ENCODE assay signal across 12 mouse cellular contexts in the genomic region with DNA sequence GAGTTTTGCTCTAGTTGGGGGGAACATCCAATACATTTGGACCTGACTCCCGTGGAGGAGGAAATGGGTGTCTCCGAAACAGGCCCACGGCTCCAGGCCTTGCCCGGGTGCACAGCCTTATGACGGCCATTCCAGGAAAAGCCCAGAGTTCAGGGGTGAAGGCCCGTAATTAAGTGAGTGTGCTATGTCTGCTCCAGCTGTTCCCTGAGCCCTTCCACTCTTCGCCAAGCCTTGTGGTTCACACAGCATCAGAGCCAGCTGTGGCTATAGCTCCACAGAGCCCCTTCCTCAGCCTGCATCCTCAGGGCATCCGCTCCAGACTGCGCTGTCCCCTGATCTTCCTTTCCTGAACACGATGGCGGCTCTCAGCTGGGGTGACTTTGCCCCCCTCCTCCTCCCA.
DNase-seq lines count a peak whose midpoint lies in the region; ATAC-seq and TF ChIP-seq lines count a peak whose summit lies in the region.
"Had no signal": no experiment of that assay in that cellular context is flagged by ENCODE, and none has a peak within 500 bp of the region (broad histone marks: within the 10 kb centered on the region; RNA-seq: fewer than 3 reads in every experiment).

No protein-coding gene starts in this region.

- no peak for TF ChIP-seq CTCF in kidney, adult 2 months (conservative IDR thresholded peaks at IDR 0.05; ENCODE audit: insufficient read depth, insufficient read length, low read depth, low read length)

- no peaks in the 10 kb centered on the region for H3K27me3 ChIP-seq in kidney, adult 2 months (replicated peaks; ENCODE audit: control insufficient read depth, insufficient read depth, low read length)
- H3K27me3 ChIP-seq in neural tube, embryonic 15.5 days (replicated peaks) = no peaks in the 10 kb centered on the region
- H3K27me3 ChIP-seq in embryonic facial prominence, embryonic 12.5 days = no peaks in the 10 kb centered on the region
- H3K27me3 ChIP-seq: heart, embryonic 15.5 days; midbrain, embryonic 13.5 days had no signal

- no peaks in the 10 kb centered on the region for H3K36me3 ChIP-seq in kidney, adult 2 months (ENCODE audit: control insufficient read depth, insufficient read depth, low read length)
- no peaks in the 10 kb centered on the region for H3K36me3 ChIP-seq in neural tube, embryonic 15.5 days
- H3K36me3 ChIP-seq in embryonic facial prominence, embryonic 12.5 days = no peaks in the 10 kb centered on the region
- H3K36me3 ChIP-seq: heart, embryonic 15.5 days; midbrain, embryonic 13.5 days had no signal

- H3K27ac ChIP-seq in kidney, adult 2 months (ENCODE audit: insufficient read depth, low read depth, low read length) = no peak overlapping the region
- no peak overlapping the region for H3K27ac ChIP-seq in neural tube, embryonic 15.5 days (replicated peaks)
- 0 out of 2 replicates have a peak overlapping the region, but pooled peaks have one; percentile 17 for H3K27ac ChIP-seq in embryonic facial prominence, embryonic 12.5 days
- H3K27ac ChIP-seq: heart, embryonic 15.5 days; macrophage; midbrain, embryonic 13.5 days had no signal

- H3K9me3 ChIP-seq in neural tube, embryonic 15.5 days (replicated peaks) = no peaks in the 10 kb centered on the region
- H3K9me3 ChIP-seq in embryonic facial prominence, embryonic 12.5 days = no peaks in the 10 kb centered on the region
- H3K9me3 ChIP-seq: heart, embryonic 15.5 days; midbrain, embryonic 13.5 days had no signal

- TF ChIP-seq POLR2A in kidney, adult 2 months (IDR thresholded peaks at IDR 0.05; ENCODE audit: low read depth, low read length) = no peak

- no peak overlapping the region for H3K4me2 ChIP-seq in neural tube, embryonic 15.5 days
- H3K4me2 ChIP-seq in embryonic facial prominence, embryonic 12.5 days (replicated peaks) = no peak overlapping the region
- H3K4me2 ChIP-seq: heart, embryonic 15.5 days; midbrain, embryonic 13.5 days had no signal

- 60% methylated on average over 11 of the region's 11 CpGs for WGBS in kidney, adult 2 months
- 78% methylated on average over 11 of the region's 11 CpGs for WGBS in neural tube, embryonic 15.5 days
- 37% methylated on average over 11 of the region's 11 CpGs for WGBS in embryonic facial prominence, embryonic 12.5 days

- no peak for ATAC-seq in neural tube, embryonic 15.5 days (ENCODE audit: low FRiP score)
- no peak for ATAC-seq in embryonic facial prominence, embryonic 12.5 days (ENCODE audit: insufficient number of reproducible peaks, insufficient read depth, low FRiP score, low TSS enrichment)
- ATAC-seq: midbrain, embryonic 13.5 days had no signal

- no peak overlapping the region for H3K9ac ChIP-seq in neural tube, embryonic 15.5 days (replicated peaks)
- H3K9ac ChIP-seq in embryonic facial prominence, embryonic 12.5 days = no peak overlapping the region
- H3K9ac ChIP-seq: heart, embryonic 15.5 days; midbrain, embryonic 13.5 days had no signal

- H3K4me3 ChIP-seq in kidney, adult 2 months (ENCODE audit: insufficient read depth, low read depth, low read length) = no peak overlapping the region
- H3K4me3 ChIP-seq in neural tube, embryonic 15.5 days (replicated peaks) = no peak overlapping the region
- no peak overlapping the region for H3K4me3 ChIP-seq in embryonic facial prominence, embryonic 12.5 days
- H3K4me3 ChIP-seq: heart, embryonic 15.5 days; midbrain, embryonic 13.5 days had no signal

- H3K4me1 ChIP-seq in kidney, adult 2 months (ENCODE audit: control insufficient read depth, insufficient read depth, low read length) = no peaks in the 10 kb centered on the region
- H3K4me1 ChIP-seq in neural tube, embryonic 15.5 days = peaks cover 19% of the 10 kb centered on the region
- H3K4me1 ChIP-seq in embryonic facial prominence, embryonic 12.5 days = peaks cover 31% of the 10 kb centered on the region

- peak; percentile 42 for DNase-seq in kidney, adult 2 months
- no peak for DNase-seq in kidney, adult 11 months
- DNase-seq in neural tube, embryonic 10.5 days (ENCODE audit: extremely low spot score, low spot score) = peak; percentile 29
- DNase-seq in lung, postnatal 25 days (ENCODE audit: low spot score) = peak; percentile 55
- DNase-seq in cerebellum, adult 18-20 months = no peak
- DNase-seq: cerebellum, postnatal 36 days; thymus, postnatal 14 days had no signal

Comparison
In these comparisons a context has a peak if more than half of its experiments do, and no peak if none do; other contexts are left out.
1. DNase-seq: peak in kidney, adult 2 months (single experiment), neural tube, embryonic 10.5 days (single experiment) and lung, postnatal 25 days (single experiment); none in kidney, adult 11 months (single experiment) and cerebellum, adult 18-20 months (0 of 2).